In the genomic region with DNA sequence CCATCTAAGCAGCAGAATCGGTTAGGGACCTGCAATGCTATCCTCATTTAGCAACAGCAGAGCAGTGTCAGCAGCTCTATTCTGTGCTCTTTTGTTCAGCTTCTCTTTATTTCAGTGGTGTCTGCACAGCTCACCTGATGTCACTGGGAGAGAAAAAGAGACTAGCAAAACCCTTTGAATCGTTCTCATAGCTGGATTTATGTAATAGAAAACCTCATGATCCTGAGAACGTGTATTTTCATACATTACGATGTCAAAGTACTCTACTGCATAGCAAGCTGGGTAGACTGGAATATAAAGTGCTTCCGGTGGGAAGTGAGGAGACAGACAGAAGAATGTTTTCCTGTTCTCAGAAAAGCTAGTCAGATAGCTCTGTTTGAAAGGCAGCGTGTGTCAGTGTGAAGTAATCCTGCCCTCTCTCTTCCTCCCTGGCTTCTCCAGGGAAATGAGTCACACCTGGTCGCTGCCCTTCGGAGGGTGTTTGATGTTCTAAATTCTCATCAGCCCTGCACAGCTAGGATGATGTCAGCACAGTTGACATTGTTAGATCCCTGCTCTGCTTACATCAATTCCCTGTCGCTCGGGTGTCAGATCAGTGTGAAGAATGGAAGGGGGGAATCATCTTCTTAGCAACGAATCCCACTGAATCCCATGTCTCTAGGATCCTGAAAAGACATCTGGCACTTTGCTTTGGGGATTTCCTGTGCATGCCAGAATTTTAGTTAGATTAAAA, we compare ENCODE assay signal across 9 mouse cellular contexts.
A peak's percentile ranks its signal among the peaks of the same experiment; 100 is the strongest.
DNase-seq lines count a peak whose midpoint lies in the region; ATAC-seq and TF ChIP-seq lines count a peak whose summit lies in the region.
"Had no signal": no experiment of that assay in that cellular context is flagged by ENCODE, and none has a peak within 500 bp of the region (broad histone marks: within the 10 kb centered on the region; RNA-seq: fewer than 3 reads in every experiment).

No protein-coding gene starts in this region.

- no peaks in the 10 kb centered on the region for H3K9me3 ChIP-seq in hindbrain, embryonic 14.5 days (ENCODE audit: control insufficient read depth, low read length)
- no peaks in the 10 kb centered on the region for H3K9me3 ChIP-seq in midbrain, postnatal 0 days (ENCODE audit: low read length)
- H3K9me3 ChIP-seq: limb, embryonic 12.5 days had no signal

- peak; percentile 3 for DNase-seq in lung, postnatal 10 days
- no peak for DNase-seq in lung, postnatal 14 days
- DNase-seq in embryo, embryonic 11 days: peak; percentile 22
- peak; percentile 46 for DNase-seq in hindbrain, embryonic 14.5 days (ENCODE audit: low spot score)
- peak; percentile 38 for DNase-seq in midbrain, postnatal 0 days (ENCODE audit: low spot score)
- no peak for DNase-seq in gastrocnemius, postnatal 36 days
- no peak for DNase-seq in gastrocnemius, postnatal 14 days
- no peak for DNase-seq in kidney, postnatal 36 days

- H3K4me3 ChIP-seq in hindbrain, embryonic 14.5 days (replicated peaks; ENCODE audit: low read length): no peak overlapping the region
- H3K4me3 ChIP-seq in midbrain, postnatal 0 days (ENCODE audit: low read depth, low read length): no peak overlapping the region
- H3K4me3 ChIP-seq: limb, embryonic 12.5 days had no signal

- 37% methylated on average over 11 of the region's 11 CpGs for WGBS in hindbrain, embryonic 14.5 days
- WGBS in midbrain, postnatal 0 days: 14% methylated on average over 11 of the region's 11 CpGs

- peak overlapping the region; percentile 73 for H3K27ac ChIP-seq in hindbrain, embryonic 14.5 days
- H3K27ac ChIP-seq in midbrain, postnatal 0 days (ENCODE audit: low read depth, low read length): peak overlapping the region; percentile 39
- H3K27ac ChIP-seq: limb, embryonic 12.5 days had no signal

- H3K4me1 ChIP-seq in hindbrain, embryonic 14.5 days (replicated peaks; ENCODE audit: control insufficient read depth, insufficient read depth, low read length): peaks cover 13% of the 10 kb centered on the region
- no peaks in the 10 kb centered on the region for H3K4me1 ChIP-seq in midbrain, postnatal 0 days (ENCODE audit: insufficient read depth, low read length)

- H3K27me3 ChIP-seq in hindbrain, embryonic 14.5 days (ENCODE audit: control insufficient read depth, insufficient read depth, low read length): no peaks in the 10 kb centered on the region
- no peaks in the 10 kb centered on the region for H3K27me3 ChIP-seq in midbrain, postnatal 0 days (ENCODE audit: insufficient read depth, low read length)
- H3K27me3 ChIP-seq: limb, embryonic 12.5 days had no signal

- intact Hi-C loops in gastrocnemius, postnatal 36 days (cut with DNase I): no loop called here
- intact Hi-C loops in gastrocnemius, postnatal 14 days (cut with DNase I; ENCODE audit: low total_unique reads): no loop called here

- ATAC-seq in hindbrain, embryonic 14.5 days (ENCODE audit: low FRiP score): no peak; the same call in 1 of the 2 replicates
- ATAC-seq in midbrain, postnatal 0 days (ENCODE audit: low FRiP score): peak; percentile 69; the same call in 1 of the 2 replicates

- no peaks in the 10 kb centered on the region for H3K36me3 ChIP-seq in hindbrain, embryonic 14.5 days (replicated peaks; ENCODE audit: control insufficient read depth, insufficient read depth)
- H3K36me3 ChIP-seq in midbrain, postnatal 0 days (ENCODE audit: insufficient read depth, low read length): no peaks in the 10 kb centered on the region
- H3K36me3 ChIP-seq: limb, embryonic 12.5 days had no signal

- peak overlapping the region; percentile 32; the same call in 1 of the 2 replicates for H3K4me2 ChIP-seq in hindbrain, embryonic 14.5 days (replicated peaks)
- H3K4me2 ChIP-seq in midbrain, postnatal 0 days (ENCODE audit: low read depth, low read length, poor library complexity, severe bottlenecking): no peak overlapping the region
- H3K4me2 ChIP-seq: limb, embryonic 12.5 days had no signal

- peak overlapping the region; percentile 40; the same call in 1 of the 2 replicates for H3K9ac ChIP-seq in hindbrain, embryonic 14.5 days
- no peak overlapping the region for H3K9ac ChIP-seq in midbrain, postnatal 0 days (replicated peaks; ENCODE audit: low read length, poor library complexity, severe bottlenecking)
- H3K9ac ChIP-seq: limb, embryonic 12.5 days had no signal

- no peak for TF ChIP-seq CTCF in midbrain, postnatal 0 days (IDR thresholded peaks at IDR 0.05)

Comparison
In these comparisons a context has a peak if more than half of its experiments do, and no peak if none do; other contexts are left out.
1. DNase-seq: peak in lung, postnatal 10 days (single experiment), embryo, embryonic 11 days (single experiment), hindbrain, embryonic 14.5 days (single experiment) and midbrain, postnatal 0 days (single experiment); none in lung, postnatal 14 days (single experiment), gastrocnemius, postnatal 36 days (0 of 2), gastrocnemius, postnatal 14 days (single experiment) and kidney, postnatal 36 days (0 of 2).